Mouse (Mus musculus) urinary bladder, postnatal 25 days (tissue): ENCODE measurements around the gene Trmt10a.
"Not testable (repeated sequence)": the region's sequence is repeated elsewhere in the genome, so short reads cannot be mapped to it uniquely, and the experiment has no call there.

Source experiments
- DNase-seq: peaks from one replicate; pipeline ENCODE4 v3.0.0; 2022; ENCODE audit warnings: low spot score

The Trmt10a gene

GRCm38 (mm10) chr3:138134528-138134927, 8.7 kb upstream of the Trmt10a start:
- no peak for DNase-seq

- not testable (repeated sequence) for DNase-seq
These were observed 5.1 kb upstream of the Trmt10a start for GRCm38 (mm10) chr3:138138146-138138545.

- no peak for DNase-seq
These were observed 3.6 kb upstream of the Trmt10a start for GRCm38 (mm10) chr3:138139663-138140062.

- DNase-seq: no peak
These were observed 1.1 kb upstream of the Trmt10a start for GRCm38 (mm10) chr3:138142052-138142732.

- DNase-seq: no peak
These were observed 424 bp upstream of the Trmt10a start for GRCm38 (mm10) chr3:138142733-138143314.

- no peak for DNase-seq
These were observed 903 bp downstream of the Trmt10a start for GRCm38 (mm10) chr3:138144060-138144641.

GRCm38 (mm10) chr3:138144642-138145171, 1.5 kb downstream of the Trmt10a start, which contains the start of gene Mttp:
Gene Mttp, minus strand, starts transcription at chr3:138144968.
- peak; percentile 58 for DNase-seq

- DNase-seq: no peak
These were observed 5.6 kb downstream of the Trmt10a start for GRCm38 (mm10) chr3:138148811-138149210.

GRCm38 (mm10) chr3:138155062-138155461, 11.8 kb downstream of the Trmt10a start:
- DNase-seq: no peak

- DNase-seq: no peak
These were observed 13.4 kb downstream of the Trmt10a start for GRCm38 (mm10) chr3:138156651-138157050.

GRCm38 (mm10) chr3:138161623-138162022, 18.4 kb downstream of the Trmt10a start:
- no peak for DNase-seq

GRCm38 (mm10) chr3:138162553-138163183, 19.4 kb downstream of the Trmt10a start:
- DNase-seq: no peak

- DNase-seq: no peak
These were observed 30.0 kb downstream of the Trmt10a start for GRCm38 (mm10) chr3:138173291-138173690.

- DNase-seq: no peak
These were observed 32.3 kb downstream of the Trmt10a start for GRCm38 (mm10) chr3:138175551-138175950.

- DNase-seq: no peak
These were observed 38.8 kb downstream of the Trmt10a start for GRCm38 (mm10) chr3:138182019-138182418.

- DNase-seq: no peak
These were observed 40.1 kb downstream of the Trmt10a start for GRCm38 (mm10) chr3:138183371-138183770.

- peak; percentile 33 for DNase-seq
These were observed 42.0 kb downstream of the Trmt10a start for GRCm38 (mm10) chr3:138185290-138185689.

- no peak for DNase-seq
These were observed 43.0 kb downstream of the Trmt10a start for GRCm38 (mm10) chr3:138185995-138186930.

GRCm38 (mm10) chr3:138192260-138192659, 49.0 kb downstream of the Trmt10a start:
- no peak for DNase-seq

- DNase-seq: no peak
These were observed 50.5 kb downstream of the Trmt10a start, which contains the start of gene 4930579F01Rik for GRCm38 (mm10) chr3:138193683-138194302. Gene 4930579F01Rik, minus strand, starts transcription at chr3:138193825.

- no peak for DNase-seq
These were observed 53.8 kb downstream of the Trmt10a start for GRCm38 (mm10) chr3:138197093-138197492.
